Mouse (Mus musculus): ENCODE measurements around the gene Med13l.

The Med13l gene

GRCm38 (mm10) chr5:118781598-118781997 is 221.1 kb downstream of the Med13l start:
- peak; percentile 55 for DNase-seq (ENCODE audit: low read depth, low spot score)

- DNase-seq (ENCODE audit: low read depth, low spot score), result no peak
Observed at GRCm38 (mm10) chr5:118782139-118782538, 221.7 kb downstream of the Med13l start.

- no peak for DNase-seq (ENCODE audit: low read depth, low spot score)
Observed at GRCm38 (mm10) chr5:118789226-118789625, 228.7 kb downstream of the Med13l start.

GRCm38 (mm10) chr5:118789776-118790175 is 229.3 kb downstream of the Med13l start:
- no peak for DNase-seq (ENCODE audit: low read depth, low spot score)

GRCm38 (mm10) chr5:118797811-118798210 is 237.3 kb downstream of the Med13l start:
- DNase-seq (ENCODE audit: low read depth, low spot score), result no peak

GRCm38 (mm10) chr5:118801592-118801991 is 241.1 kb downstream of the Med13l start:
- DNase-seq (ENCODE audit: low read depth, low spot score), result no peak

GRCm38 (mm10) chr5:118802036-118802435 is 241.6 kb downstream of the Med13l start:
- DNase-seq (ENCODE audit: low read depth, low spot score), result no peak

GRCm38 (mm10) chr5:118808946-118809345 is 248.5 kb downstream of the Med13l start:
- no peak for DNase-seq (ENCODE audit: low read depth, low spot score)

GRCm38 (mm10) chr5:118809588-118809987 is 249.1 kb downstream of the Med13l start:
- DNase-seq (ENCODE audit: low read depth, low spot score), result no peak

- DNase-seq (ENCODE audit: low read depth, low spot score), result no peak
Observed at GRCm38 (mm10) chr5:118811690-118812089, 251.2 kb downstream of the Med13l start.

GRCm38 (mm10) chr5:118812421-118812820 is 251.9 kb downstream of the Med13l start:
- no peak for DNase-seq (ENCODE audit: low read depth, low spot score)

GRCm38 (mm10) chr5:118812947-118813401 is 252.5 kb downstream of the Med13l start:
- no peak for DNase-seq (ENCODE audit: low read depth, low spot score)

GRCm38 (mm10) chr5:118814052-118814451 is 253.6 kb downstream of the Med13l start:
- DNase-seq (ENCODE audit: low read depth, low spot score), result no peak

All from embryo, embryonic 11.5 days (tissue).